Mouse (Mus musculus): Measurements from ENCODE around the gene Zfp36l2. TPM values are rescaled to one million over a fixed set of nuclear protein-coding genes. Genes with fewer than 3 reads are reported as not detected.
A peak's percentile ranks its signal among the peaks of the same experiment; 100 is the strongest.

The Zfp36l2 gene
- polyA plus RNA-seq, 1 experiment from 2014 or later, result 25.7 TPM

DNA sequence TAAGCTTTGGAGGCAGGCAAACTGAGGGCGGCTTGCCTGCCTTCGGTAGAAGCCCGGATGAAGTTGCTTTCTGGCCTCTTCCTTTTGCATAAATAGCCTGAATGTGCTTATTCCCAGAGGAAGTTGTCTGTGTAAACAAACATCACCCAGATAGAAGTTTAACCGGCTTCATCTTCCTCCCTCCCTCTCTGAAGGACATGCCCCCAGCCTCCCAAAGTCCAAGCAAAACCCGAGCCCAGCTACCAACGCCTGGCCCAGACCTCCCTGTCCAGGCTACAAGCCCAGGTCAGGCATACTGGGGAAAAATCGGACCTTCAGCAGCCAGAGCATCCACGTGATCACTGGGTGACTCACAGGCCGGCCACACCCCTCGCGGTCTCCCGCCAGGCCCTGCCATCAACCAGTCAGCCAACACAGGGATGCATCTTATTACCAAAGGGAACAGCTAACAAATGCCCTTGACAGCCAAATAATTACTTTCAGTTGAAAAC lies 4.4 kb downstream of the Zfp36l2 start:
- 4% methylated on average over 12 of the region's 12 CpGs for whole genome bisulfite sequencing

DNA sequence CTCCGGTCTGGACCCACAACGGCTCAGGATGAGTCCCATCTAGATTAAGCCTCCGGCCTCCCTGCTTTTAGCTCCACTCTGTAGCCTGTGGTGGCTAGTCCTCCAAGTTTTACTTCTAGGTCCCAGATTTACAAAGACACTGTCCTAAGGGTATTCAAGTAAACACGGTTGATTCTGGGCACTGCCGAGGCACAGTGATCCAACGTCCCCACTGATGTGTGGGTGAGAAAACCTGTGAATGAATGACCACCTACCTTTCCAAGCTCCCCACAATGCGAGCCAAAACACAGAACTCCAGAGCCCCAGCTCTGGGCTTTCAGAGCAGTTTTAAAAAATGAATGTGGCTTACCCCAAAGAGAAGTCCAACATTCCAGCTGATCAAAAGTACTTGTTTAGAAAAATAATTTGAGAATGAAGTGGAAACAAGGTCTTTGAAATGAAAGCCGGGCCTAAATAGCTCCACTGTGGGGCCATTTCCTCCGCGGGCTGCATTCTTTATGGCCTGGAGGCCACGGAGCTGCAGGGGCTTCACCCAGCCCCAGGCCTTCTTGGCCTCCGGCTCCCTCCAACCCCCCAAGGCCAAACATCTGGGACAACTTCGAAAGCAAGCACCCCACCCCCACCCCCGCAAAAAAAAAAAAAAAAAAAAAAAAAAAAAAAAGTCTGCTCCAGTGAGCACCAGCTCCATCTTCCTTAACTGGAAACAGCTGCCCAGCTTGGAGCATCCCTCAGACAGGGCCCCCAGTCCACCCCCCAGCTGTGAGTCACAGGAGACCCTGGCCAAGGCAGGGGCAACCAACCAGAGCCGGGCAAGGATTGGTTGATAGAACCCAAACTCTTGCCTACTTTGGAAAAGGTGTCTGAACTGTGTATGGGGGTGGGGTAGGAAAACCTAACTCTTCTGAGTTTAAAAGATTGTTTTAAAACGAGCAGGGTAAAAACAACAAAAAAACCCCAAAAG lies 5.2 kb downstream of the Zfp36l2 start:
- Histone ChIP-seq H3K4me3 (replicated peaks) (peak overlapping the region; percentile 31; the same call in 1 of the 2 replicates), H3K9me3 (no peaks in the 10 kb centered on the region), H3K36me3 (0 out of 2 replicates have a peak, but pooled peaks cover 7% of the 10 kb centered on the region), H3K27ac (peak overlapping the region; percentile 93), H3K4me2 (peak overlapping the region; percentile 60), H3K4me1 (peaks cover 33% of the 10 kb centered on the region), H3K9ac (peak overlapping the region; percentile 39; the same call in 1 of the 2 replicates), H3K27me3 (replicated peaks) (no peaks in the 10 kb centered on the region)
- no peak for ATAC-seq (ENCODE audit: insufficient read depth, low FRiP score, low read depth)
- WGBS, result 22% methylated on average over 16 of the region's 16 CpGs

More for the DNA sequence above, 4.4 kb downstream of the Zfp36l2 start:
- H3K4me2 ChIP-seq, result peak overlapping the region; percentile 60
- no peaks in the 10 kb centered on the region for H3K27me3 ChIP-seq (replicated peaks)
- peak overlapping the region; percentile 39; the same call in 1 of the 2 replicates for H3K9ac ChIP-seq
- no peaks in the 10 kb centered on the region for H3K9me3 ChIP-seq
- 0 out of 2 replicates have a peak, but pooled peaks cover 7% of the 10 kb centered on the region for H3K36me3 ChIP-seq
- H3K4me3 ChIP-seq (replicated peaks), result peak overlapping the region; percentile 31
- peak overlapping the region; percentile 93 for H3K27ac ChIP-seq
- H3K4me1 ChIP-seq, result peaks cover 32% of the 10 kb centered on the region
- ATAC-seq (ENCODE audit: insufficient read depth, low FRiP score, low read depth), result 0 out of 2 replicates have a peak, but pooled peaks have one; percentile 6

DNA sequence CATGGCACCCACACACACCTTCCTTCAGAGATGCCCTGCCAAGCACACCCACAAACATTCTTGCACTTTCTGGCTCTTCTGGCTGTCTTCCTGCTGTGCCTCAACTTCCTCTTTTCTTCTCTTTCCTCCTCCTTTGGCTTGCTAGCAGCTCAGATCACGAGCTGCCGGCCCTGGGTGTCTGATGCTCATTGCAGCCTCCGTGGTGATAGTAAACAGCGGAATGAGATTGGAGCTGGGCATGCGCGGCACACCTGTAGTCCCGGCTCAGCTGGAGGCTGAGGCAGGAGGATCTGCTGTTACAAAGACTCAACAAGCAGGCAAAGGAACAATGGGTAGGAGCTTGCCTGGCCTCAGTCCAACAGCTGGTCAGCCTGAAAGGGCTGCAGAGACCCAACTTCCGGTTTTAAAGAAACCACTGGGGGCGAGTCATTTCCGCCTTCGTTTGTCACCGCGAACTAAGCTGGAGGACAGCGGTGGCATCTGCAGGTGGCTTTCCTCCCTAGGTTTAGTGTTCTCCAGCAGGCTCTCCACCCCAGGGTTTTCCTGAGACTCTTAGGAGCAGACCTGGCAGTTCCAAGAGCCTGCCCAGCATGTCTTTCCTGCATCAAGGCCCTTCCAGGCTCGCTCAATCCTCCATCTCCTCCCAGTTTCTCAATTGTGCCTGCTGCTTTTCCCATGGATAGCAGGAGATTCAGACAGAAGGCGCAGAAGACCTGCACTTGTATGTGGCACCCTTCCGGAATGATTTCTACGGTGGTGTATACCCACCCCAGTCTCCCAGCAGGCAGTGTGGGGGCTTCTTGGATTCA lies 6.0 kb downstream of the Zfp36l2 start:
- no peak overlapping the region for H3K4me3 ChIP-seq (replicated peaks)
- no peak for ATAC-seq (ENCODE audit: insufficient read depth, low FRiP score, low read depth)
- no peak overlapping the region for H3K9ac ChIP-seq
- peaks cover 36% of the 10 kb centered on the region for H3K4me1 ChIP-seq
- H3K9me3 ChIP-seq, result no peaks in the 10 kb centered on the region
- H3K4me2 ChIP-seq, result peak overlapping the region; percentile 60
- peak overlapping the region; percentile 93 for H3K27ac ChIP-seq
- no peaks in the 10 kb centered on the region for H3K27me3 ChIP-seq (replicated peaks)
- WGBS, result 61% methylated on average over 18 of the region's 18 CpGs
- H3K36me3 ChIP-seq, result 0 out of 2 replicates have a peak, but pooled peaks cover 6% of the 10 kb centered on the region

DNA sequence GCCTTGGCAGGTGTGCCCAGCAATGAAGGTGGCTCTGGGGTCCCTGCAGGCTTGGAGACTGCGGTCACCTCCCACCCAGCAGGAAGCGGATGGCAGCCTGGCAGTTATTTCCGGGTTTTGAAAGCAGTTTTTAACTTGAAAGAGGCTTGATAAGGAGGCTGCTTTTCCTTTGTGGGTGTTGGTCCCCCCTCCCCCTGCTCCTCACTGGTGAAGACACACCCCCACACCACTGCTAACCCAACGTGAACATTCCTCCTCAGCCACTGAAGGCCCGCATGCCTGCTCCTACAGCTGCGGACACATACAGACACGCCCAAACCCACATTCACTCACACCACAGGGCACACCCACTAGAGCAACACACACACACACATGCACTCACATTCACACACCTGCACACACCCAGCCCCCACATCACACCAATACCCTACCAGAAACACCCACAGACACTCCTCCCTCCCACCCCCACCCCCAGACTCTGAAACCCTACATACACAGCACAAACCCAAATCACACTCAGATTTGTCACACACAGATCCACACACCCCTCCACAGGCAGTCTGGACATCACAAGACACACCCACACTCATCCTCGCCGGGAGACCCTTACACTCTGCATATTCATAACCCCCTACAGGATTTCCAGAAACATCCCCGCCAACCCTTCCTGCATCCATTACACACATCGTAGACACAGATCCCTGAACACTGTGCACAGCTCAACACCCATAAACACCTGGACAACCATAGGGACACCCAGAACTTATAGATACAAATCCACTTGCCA lies 6.8 kb downstream of the Zfp36l2 start:
- 35% methylated on average over 11 of the region's 11 CpGs for WGBS
- Histone ChIP-seq H3K27ac (peak overlapping the region; percentile 93), H3K9ac (no peak overlapping the region), H3K9me3 (no peaks in the 10 kb centered on the region), H3K36me3 (no peaks in the 10 kb centered on the region), H3K4me3 (replicated peaks) (no peak overlapping the region), H3K27me3 (replicated peaks) (no peaks in the 10 kb centered on the region), H3K4me2 (no peak overlapping the region), H3K4me1 (peaks cover 36% of the 10 kb centered on the region)
- peak; percentile 72 for ATAC-seq (ENCODE audit: insufficient read depth, low FRiP score, low read depth)

DNA sequence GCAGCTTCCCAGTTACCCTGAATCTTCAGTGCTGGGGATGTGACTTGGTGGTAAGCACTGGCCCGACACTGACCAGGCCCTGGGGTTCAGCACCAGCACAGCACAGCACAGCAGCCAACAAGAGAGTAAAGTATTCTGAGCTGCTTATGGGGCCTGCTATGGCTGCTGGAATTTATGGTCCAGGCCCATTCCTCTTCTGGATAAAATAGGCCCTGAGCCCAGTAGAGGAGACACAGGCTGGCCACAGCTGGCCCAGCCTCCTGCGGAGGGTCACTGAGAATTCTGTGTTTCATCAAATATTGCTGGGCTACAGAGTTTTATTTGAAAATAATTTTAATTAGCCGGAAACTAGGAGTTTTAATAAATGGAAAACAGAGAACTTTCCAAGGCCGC lies 7.8 kb downstream of the Zfp36l2 start:
- WGBS, result 51% methylated on average over 4 of the region's 4 CpGs
- Histone ChIP-seq H3K27ac (peak overlapping the region; percentile 93), H3K4me3 (replicated peaks) (no peak overlapping the region), H3K4me2 (no peak overlapping the region), H3K36me3 (no peaks in the 10 kb centered on the region), H3K4me1 (peaks cover 36% of the 10 kb centered on the region), H3K27me3 (replicated peaks) (no peaks in the 10 kb centered on the region), H3K9ac (no peak overlapping the region), H3K9me3 (no peaks in the 10 kb centered on the region)
- no peak for ATAC-seq (ENCODE audit: insufficient read depth, low FRiP score, low read depth)

DNA sequence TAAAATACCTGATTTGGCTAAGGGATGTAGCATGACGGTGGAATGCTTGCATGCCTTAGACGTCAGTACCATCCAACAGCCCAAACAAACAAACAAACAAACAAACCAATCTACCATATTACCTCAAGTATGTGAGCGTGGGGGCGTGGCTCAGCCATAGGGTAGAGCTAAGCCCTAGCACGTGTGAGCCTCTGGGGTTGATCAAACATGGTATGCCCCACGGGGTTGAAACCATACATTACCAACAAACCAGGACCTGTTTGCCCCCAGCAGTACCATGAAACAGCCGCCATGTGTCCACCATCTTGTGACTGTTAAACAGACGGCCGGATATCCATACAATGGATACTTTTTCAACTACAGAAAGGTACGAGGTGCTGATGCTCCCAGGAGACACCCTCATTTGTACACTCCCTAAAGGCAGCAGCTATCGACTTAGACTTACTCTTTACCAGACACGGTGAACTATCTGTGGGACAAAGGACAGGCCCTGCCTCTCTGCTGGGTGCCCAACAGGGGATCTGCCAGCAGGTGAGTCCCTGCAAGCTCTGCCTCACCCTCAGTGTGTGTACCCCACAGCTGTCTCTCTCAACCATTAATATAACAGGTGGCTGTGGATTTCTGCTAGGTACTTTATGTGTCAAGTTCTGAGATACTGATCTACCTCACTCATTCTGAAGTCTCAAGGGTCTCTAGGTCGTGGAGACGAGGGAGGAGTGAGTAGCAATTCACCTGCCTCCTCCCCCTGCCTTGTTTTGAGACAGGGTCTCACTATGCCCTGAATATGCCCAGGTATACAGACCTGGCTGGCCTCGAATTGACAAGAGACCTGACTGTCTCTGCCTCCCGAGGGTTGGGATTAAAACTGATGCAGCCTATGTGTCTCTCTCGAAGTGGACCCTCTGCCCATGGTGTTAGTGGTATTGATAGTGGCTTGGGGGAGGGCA lies 8.4 kb downstream of the Zfp36l2 start:
- H3K4me1 ChIP-seq, result peaks cover 36% of the 10 kb centered on the region
- H3K27me3 ChIP-seq (replicated peaks), result no peaks in the 10 kb centered on the region
- no peaks in the 10 kb centered on the region for H3K36me3 ChIP-seq
- H3K9me3 ChIP-seq, result no peaks in the 10 kb centered on the region
- H3K27ac ChIP-seq, result peak overlapping the region; percentile 93
- no peak overlapping the region for H3K9ac ChIP-seq
- H3K4me3 ChIP-seq (replicated peaks), result no peak overlapping the region
- ATAC-seq (ENCODE audit: insufficient read depth, low FRiP score, low read depth), result no peak
- WGBS, result 89% methylated on average over 17 of the region's 17 CpGs
- H3K4me2 ChIP-seq, result no peak overlapping the region

DNA sequence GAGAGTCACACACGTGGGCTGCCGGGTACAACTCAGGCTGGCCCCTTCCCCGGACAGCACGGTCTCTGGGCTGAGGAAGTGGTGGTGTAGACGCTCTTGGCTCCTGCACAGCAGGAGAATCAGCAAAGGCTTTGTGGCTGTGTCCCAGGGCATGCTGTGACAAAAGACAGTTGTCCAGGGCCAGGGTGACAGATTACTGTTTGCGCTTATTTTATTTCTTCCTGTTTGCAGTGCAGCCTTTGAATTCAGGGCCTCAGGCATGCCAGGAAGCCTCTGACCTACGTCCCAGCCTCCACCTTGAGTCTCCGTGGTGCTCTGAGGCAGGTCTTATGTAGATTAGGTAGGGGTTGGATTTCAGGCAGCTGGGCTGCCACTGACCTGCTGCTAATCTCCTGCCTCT lies 10.3 kb downstream of the Zfp36l2 start:
- Histone ChIP-seq H3K27me3 (replicated peaks) (no peaks in the 10 kb centered on the region), H3K4me2 (no peak overlapping the region), H3K4me3 (replicated peaks) (no peak overlapping the region), H3K9ac (no peak overlapping the region), H3K4me1 (peaks cover 25% of the 10 kb centered on the region), H3K27ac (peak overlapping the region; percentile 13), H3K36me3 (no peaks in the 10 kb centered on the region), H3K9me3 (no peaks in the 10 kb centered on the region)
- 28% methylated on average over 8 of the region's 8 CpGs for WGBS
- no peak for ATAC-seq (ENCODE audit: insufficient read depth, low FRiP score, low read depth)

DNA sequence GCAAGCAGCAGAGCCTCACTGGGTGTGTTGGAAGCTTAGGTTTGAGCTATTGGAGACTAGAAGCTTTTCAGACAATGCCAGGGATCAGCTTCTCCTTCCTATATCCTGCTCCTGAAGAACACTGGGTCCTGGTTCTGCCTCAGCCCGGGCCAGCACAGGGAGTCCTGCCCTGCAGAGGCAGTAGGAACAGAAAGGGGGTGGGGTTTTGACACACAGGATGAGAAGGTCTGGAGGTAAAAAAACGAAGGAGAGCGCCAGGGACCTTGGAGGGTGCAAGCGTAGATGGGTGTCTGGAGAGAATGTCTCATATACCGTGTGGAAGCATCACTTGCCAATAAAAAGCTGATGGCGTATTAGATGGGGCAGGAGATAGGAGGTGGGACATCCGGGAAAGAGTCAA lies 11.3 kb downstream of the Zfp36l2 start:
- H3K4me3 ChIP-seq (replicated peaks), result no peak overlapping the region
- peaks cover 15% of the 10 kb centered on the region for H3K4me1 ChIP-seq
- no peak; the same call in 1 of the 2 replicates for ATAC-seq (ENCODE audit: insufficient read depth, low FRiP score, low read depth)
- no peaks in the 10 kb centered on the region for H3K9me3 ChIP-seq
- H3K9ac ChIP-seq, result no peak overlapping the region
- H3K36me3 ChIP-seq, result no peaks in the 10 kb centered on the region
- 83% methylated on average over 7 of the region's 7 CpGs for WGBS
- H3K4me2 ChIP-seq, result no peak overlapping the region
- H3K27me3 ChIP-seq (replicated peaks), result no peaks in the 10 kb centered on the region
- H3K27ac ChIP-seq, result no peak overlapping the region

DNA sequence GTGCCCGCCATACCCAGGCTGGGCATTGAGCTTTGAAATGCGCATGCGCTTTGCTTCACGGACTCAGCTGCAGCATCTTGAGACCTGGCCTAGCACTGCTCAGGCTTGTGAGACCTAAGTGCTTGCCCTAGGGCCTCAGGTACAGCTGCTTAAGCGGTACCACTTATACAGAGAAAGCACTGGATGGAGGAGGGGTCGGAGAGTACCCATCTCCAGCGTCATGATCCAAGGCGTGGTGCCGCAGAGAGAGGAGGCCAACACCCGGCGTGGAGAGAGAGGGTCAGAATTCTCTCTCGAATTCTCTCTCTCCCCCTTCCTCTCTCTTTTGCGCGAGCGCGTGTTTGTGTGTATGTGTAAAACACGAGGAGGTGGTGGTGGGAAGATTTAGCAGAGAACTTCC lies 12.6 kb downstream of the Zfp36l2 start:
- Histone ChIP-seq H3K36me3 (no peaks in the 10 kb centered on the region), H3K4me1 (0 out of 2 replicates have a peak, but pooled peaks cover 4% of the 10 kb centered on the region), H3K4me3 (replicated peaks) (no peak overlapping the region), H3K27ac (no peak overlapping the region), H3K9me3 (no peaks in the 10 kb centered on the region), H3K4me2 (no peak overlapping the region), H3K9ac (no peak overlapping the region), H3K27me3 (replicated peaks) (no peaks in the 10 kb centered on the region)
- 96% methylated on average over 17 of the region's 17 CpGs for WGBS
- ATAC-seq (ENCODE audit: insufficient read depth, low FRiP score, low read depth), result no peak

DNA sequence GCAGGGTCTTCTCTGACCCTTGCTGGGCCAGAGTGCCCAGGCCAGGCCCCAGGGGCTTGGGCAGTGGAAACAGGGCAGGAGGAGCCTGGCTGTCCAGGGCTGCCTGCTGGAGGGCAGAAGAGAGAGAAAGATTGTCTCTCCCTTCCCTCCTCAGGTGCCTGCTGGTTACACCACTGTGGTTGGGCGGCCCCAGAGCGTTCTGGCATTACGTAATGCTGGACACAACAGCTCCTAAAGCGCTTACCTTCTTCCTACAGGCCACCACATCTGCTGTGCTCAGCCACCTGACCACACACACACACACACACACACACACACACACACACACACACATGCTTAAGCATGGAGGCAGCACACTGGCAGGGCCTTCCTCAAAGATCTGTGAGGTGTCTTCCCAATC lies 20.4 kb downstream of the Zfp36l2 start:
- 76% methylated on average over 4 of the region's 4 CpGs for WGBS
- H3K36me3 ChIP-seq, result no peaks in the 10 kb centered on the region
- no peak overlapping the region for H3K4me2 ChIP-seq
- H3K27ac ChIP-seq, result no peak overlapping the region
- no peak overlapping the region for H3K4me3 ChIP-seq (replicated peaks)
- no peaks in the 10 kb centered on the region for H3K27me3 ChIP-seq (replicated peaks)
- ATAC-seq (ENCODE audit: insufficient read depth, low FRiP score, low read depth), result no peak
- H3K9ac ChIP-seq, result no peak overlapping the region
- no peaks in the 10 kb centered on the region for H3K9me3 ChIP-seq
- no peaks in the 10 kb centered on the region; the same call in 1 of the 2 replicates for H3K4me1 ChIP-seq
